Mouse (Mus musculus): Measurements from ENCODE around the gene Kcnk2. TPM values are rescaled to one million over a fixed set of nuclear protein-coding genes. Genes with fewer than 3 reads are reported as not detected.
A peak's percentile ranks its signal among the peaks of the same experiment; 100 is the strongest.
"Not testable (repeated sequence)": the region's sequence is repeated elsewhere in the genome, so short reads cannot be mapped to it uniquely, and the experiment has no call there.

The Kcnk2 gene
- total RNA-seq, 2 experiments from 2014 or later = not detected

- peak; percentile 27 for ATAC-seq (replicated peaks; ENCODE audit: poor library complexity, severe bottlenecking)
Observed at GRCm38 (mm10) chr1:189343301-189344251, 58.5 kb downstream of the Kcnk2 start.

- ATAC-seq (replicated peaks; ENCODE audit: poor library complexity, severe bottlenecking) = no peak
Observed at GRCm38 (mm10) chr1:189342416-189343104, 59.5 kb downstream of the Kcnk2 start.

DNA sequence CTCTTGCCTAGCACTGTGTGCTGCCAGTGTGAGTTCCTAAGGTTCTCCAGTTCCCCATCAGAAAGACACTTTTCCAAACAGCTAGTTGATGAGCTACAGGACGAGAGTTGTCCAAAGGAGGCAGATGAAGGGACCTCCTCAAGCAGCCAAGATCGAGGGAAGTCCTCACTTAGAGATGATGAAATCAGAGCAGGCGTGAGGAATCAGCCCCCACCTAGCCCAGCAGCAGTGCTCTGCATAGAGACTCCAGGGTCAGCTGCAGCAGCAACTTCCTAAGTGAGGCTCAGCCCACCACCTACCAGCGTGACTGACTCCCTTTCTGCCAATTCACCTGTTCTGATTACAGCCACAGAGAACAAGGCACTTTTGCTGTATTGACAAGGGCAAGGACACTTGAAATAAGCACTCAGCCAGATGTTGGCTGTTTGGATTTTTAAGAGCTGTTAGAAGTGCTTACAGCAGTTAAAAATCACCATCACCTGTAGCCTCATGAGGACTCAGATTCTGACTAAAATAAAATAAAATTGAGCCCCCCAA lies 60.6 kb downstream of the Kcnk2 start:
- no peak for ATAC-seq (replicated peaks; ENCODE audit: poor library complexity, severe bottlenecking)

DNA sequence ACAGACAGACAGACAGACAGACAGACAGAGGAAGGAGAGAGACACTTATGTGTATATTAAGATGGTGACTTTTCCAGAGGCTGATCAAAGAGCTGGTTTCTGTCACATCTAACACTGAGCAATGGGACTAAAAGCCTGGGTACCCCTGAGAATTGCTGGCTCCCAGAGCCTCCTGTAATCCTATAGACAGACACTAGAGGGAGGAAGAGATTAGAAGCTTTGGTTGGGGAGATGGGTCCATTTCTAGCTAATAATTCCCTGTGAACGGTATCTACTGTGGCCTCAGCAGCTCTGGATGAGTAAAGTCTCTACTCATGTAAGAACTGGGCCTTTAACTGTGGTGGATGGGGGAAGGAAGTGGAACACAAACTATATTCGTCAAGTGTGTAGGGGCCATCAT lies 86.2 kb downstream of the Kcnk2 start:
- no peak for ATAC-seq (replicated peaks; ENCODE audit: poor library complexity, severe bottlenecking)

DNA sequence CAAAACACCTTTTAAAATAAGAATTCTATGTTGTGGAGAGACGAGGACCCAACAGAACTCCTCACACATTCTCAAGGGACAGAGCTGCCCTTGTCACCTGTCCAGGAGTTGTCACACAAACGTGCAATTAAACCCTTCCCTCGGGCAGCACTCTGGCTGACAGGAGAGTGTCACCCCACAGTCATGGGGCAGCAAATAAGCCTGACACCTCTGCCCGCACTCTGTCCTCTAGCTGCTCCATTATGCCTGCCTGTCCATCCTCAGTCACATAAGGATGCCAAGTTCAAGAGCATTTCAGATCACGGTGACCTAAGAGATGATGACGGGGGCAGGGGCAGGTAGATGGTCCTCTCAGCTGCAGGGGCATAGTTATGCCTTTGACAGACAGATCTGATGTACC lies 87.6 kb downstream of the Kcnk2 start:
- no peak for ATAC-seq (replicated peaks; ENCODE audit: poor library complexity, severe bottlenecking)

DNA sequence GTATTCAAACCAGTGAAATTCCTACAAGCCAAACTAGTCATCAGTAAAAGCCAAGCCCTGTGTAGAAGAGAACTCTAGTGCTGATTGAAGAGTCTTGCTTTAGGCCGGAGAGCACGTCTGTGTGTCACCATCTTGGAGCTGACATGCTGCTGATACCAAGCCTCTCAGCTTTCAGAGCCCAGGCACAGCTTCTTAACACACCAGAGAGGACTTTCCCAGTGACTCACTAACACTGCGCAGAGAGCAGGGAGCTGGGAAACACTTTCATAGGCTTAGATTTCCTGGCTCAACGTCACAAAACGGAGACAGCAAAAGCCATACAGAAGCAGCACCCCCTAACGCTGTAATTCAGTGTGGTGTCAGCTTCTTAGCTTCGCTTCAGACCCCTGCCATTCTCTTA lies 88.3 kb downstream of the Kcnk2 start:
- no peak for ATAC-seq (replicated peaks; ENCODE audit: poor library complexity, severe bottlenecking)

DNA sequence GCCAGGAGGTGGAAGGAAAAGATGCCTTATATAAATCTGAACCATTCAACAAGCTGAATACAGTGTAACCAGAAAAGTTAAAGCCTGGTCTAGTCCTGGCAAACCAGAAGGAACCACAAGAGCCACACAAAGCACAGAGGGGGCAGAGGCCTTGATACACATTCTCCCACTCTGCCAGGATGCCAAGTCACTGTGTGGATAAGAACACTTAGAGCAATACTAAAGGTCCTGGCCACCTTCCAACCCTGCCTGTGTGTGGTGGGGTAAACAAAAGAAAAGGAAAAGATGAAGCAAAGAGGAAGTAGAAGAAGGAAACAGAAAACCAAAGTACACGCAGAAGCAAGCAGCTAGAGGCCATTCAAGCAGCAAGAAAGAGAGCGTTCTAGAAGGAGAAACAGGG lies 91.9 kb downstream of the Kcnk2 start:
- no peak for ATAC-seq (replicated peaks; ENCODE audit: poor library complexity, severe bottlenecking)

GRCm38 (mm10) chr1:189304988-189305522 lies 97.0 kb downstream of the Kcnk2 start:
- ATAC-seq (replicated peaks; ENCODE audit: poor library complexity, severe bottlenecking) = no peak

GRCm38 (mm10) chr1:189303001-189303400 lies 99.1 kb downstream of the Kcnk2 start:
- ATAC-seq (replicated peaks; ENCODE audit: poor library complexity, severe bottlenecking) = no peak

DNA sequence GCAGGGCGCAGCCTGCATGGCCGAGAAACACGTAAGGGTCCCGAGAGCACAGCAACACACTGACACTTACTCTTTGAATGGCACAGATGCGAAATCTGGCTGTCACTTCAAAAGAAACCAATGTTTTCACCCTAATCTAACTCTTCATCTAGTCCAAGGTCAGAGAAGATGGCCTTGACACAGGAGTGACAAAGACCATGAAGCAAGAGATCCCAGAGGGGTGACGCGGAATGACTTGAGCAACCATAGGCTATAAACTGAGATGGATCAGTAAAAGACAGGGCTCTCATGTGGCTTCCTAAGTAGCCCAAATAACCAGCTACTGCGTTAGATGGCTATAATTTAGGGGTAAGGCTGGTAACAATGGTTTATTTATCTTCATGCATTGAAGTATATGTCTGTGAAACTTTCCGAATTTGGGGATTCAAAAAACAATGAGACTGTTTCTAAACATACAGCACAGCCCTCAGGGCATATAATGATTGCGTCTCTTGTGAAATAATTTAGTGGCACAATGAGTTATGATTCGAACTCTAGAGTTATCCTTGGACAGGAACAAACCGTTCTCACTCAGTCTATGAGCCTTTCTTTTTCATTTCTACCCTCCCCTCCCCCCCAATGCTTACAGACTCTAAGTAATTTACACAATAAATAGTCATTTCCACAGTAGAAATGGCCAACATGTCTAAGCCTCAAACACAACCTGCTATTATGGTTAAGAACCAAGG lies 108.2 kb downstream of the Kcnk2 start:
- no peak for ATAC-seq (replicated peaks; ENCODE audit: poor library complexity, severe bottlenecking)

GRCm38 (mm10) chr1:189290885-189291284 lies 111.2 kb downstream of the Kcnk2 start:
- ATAC-seq (replicated peaks; ENCODE audit: poor library complexity, severe bottlenecking) = no peak

GRCm38 (mm10) chr1:189288948-189289347 lies 113.1 kb downstream of the Kcnk2 start:
- ATAC-seq (replicated peaks; ENCODE audit: poor library complexity, severe bottlenecking) = no peak

- ATAC-seq (replicated peaks; ENCODE audit: poor library complexity, severe bottlenecking) = no peak
Observed at GRCm38 (mm10) chr1:189272281-189272680, 129.8 kb downstream of the Kcnk2 start.

DNA sequence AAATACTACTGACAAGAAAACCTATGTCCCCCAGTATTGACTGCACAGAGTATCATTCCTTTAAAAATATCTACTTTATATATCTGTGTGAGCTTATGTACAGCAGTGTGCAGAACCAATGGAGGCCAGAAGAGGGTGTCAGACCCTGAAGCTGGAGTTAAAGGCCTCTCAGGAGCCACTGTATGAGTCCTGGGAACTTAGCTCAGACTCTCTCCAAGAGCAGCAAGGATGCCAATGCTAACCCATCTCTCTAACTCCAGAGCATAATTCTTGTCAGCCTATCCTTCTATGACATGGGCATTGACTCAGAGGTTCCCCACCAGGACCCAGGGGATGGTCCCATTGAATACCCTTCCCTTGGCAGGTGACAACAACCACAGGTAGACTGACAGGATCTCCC lies 148.4 kb downstream of the Kcnk2 start:
- ATAC-seq (replicated peaks; ENCODE audit: poor library complexity, severe bottlenecking) = no peak

- ATAC-seq (replicated peaks; ENCODE audit: poor library complexity, severe bottlenecking) = no peak
Observed at GRCm38 (mm10) chr1:189253207-189253606, 148.9 kb downstream of the Kcnk2 start.

DNA sequence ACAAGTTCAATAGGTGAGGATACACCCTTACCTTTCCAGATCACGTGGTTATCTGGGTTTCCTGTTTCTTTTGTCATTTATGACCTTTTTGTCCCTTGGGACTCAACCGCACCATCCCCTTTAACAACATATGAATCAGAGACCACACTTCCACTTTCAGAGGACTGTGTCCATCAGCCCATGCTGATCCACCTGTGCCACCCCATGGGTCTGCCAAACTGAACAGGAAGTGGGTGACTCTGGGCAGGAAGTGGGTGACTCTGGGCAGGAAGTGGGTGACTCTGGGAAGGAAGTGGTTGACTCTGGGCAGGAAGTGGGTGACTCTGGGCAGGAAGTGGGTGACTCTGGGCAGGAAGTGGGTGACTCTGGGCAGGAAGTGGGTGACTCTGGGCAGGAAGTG lies 158.9 kb downstream of the Kcnk2 start:
- not testable (repeated sequence) for ATAC-seq (replicated peaks; ENCODE audit: poor library complexity, severe bottlenecking)

DNA sequence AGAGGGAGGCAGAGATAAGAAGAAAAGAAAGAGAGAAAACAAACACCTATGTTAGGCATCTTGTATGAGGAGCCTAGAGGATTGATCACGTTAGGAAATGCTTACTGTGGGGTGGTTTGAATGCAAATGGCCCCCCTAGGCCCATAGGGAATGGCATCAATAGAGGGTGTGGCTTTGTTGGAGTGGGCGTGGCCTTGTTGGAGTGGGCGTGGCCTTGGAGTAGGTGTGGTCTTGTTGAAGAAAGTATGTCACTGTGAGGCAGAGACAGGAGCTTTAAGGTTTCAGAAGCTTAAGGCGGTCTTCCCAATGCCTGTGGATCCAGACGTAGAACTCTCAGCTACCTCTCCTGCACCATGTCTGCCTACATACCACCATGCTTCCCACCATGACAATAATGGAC lies 166.8 kb downstream of the Kcnk2 start:
- ATAC-seq (replicated peaks; ENCODE audit: poor library complexity, severe bottlenecking) = no peak

- no peak for ATAC-seq (replicated peaks; ENCODE audit: poor library complexity, severe bottlenecking)
Observed at GRCm38 (mm10) chr1:189232829-189233228, 169.2 kb downstream of the Kcnk2 start.

DNA sequence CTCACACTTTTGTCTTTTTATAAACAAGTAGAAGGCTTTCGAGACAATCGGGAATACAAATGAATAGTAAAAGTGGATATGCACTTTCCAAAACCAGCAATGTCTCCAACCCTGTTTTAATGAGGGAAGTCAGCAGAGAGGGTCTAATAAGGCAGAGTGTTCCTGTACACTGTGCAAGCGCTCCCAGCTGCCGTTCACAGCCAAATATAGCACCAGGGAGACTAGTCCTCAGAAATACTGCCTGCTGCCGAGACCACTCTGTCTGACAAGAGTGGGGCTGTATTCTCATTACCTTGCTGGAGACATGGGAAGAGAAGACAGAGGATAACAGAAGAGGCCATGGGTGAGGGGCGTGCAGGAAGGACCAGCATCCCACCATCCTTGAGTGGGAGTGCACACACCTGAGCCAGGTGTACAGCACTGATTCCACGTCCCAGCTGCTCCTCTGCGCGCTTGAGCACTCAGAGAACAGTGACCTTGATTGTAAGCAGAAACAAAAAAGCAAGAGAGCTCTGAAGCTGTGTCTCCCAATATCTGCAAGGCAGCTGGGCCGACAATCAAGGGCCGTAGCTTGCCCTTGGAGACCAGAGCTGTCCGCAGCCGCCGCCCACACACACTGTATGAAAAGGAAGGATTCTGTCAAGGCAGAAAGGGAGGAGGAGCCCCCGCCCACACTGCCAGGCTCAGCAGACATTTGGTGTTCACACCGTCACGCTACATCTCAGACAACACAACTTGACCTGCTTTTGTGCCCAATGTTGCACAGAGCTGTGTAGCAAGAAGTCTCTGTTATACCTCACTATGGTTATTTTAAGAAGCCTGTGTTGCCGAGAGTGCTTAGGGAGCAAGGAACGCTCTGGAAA lies 173.6 kb downstream of the Kcnk2 start:
- no peak for ATAC-seq (replicated peaks; ENCODE audit: poor library complexity, severe bottlenecking)
